Mouse (Mus musculus) kidney, adult 8-10 months (tissue): Measurements from ENCODE around the gene Agap1.

Source experiments
- DNase-seq, 2 experiments: peaks; one replicate each; pipeline ENCODE4 v3.0.0; 2022

Agap1 gene

DNA sequence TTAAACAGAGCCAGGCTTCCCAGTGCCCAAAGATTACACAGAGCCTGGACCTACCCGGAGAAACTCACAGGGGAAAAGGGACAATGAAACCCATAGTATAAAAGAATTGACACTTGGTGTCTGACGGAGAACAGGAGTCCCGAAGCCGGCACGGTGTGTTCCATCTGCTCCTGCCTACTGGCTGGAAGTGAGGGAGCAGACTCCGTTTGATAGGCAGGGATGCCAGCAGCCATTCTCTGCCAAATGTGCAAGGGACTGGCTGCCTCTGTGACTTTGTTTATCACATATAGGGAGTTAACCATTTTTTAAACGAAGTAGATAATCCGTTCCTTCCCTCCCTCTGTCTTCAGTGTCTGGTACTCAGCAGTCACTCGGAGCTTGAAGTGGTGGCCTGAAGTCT is 214.0 kb downstream of the Agap1 start:
- DNase-seq = no peak

DNA sequence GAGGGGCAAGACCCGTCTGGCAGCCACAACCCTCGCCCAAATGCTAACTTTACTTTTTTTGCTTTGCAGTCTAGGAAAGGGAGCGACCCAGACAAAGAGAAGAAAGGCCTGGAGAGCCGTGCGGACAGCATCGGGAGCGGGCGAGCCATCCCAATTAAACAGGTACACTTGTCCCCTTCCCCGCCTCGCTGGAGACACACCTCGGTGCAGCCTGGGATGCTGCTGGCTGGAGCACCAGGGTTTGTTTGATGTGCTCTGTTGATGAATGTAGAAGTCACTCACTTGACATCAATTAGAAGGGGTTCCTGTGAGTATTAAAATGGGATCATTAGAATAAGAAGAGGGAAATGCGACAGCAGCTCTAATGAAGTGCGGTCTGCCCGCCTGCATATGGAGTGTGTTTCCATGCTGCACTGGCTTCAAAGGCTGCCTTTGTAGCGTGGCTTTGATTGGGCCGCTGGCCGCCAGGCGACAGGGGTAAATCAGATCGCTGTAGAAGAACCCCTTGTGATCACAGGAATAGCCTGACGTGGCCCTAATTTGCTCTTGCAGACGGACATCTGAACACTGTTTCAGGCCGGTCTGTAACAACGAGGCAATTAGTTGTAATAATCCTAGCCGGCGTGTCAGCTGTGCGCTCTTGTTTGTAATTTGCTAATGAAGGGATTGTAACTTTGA is 216.6 kb downstream of the Agap1 start:
- DNase-seq = no peak

DNA sequence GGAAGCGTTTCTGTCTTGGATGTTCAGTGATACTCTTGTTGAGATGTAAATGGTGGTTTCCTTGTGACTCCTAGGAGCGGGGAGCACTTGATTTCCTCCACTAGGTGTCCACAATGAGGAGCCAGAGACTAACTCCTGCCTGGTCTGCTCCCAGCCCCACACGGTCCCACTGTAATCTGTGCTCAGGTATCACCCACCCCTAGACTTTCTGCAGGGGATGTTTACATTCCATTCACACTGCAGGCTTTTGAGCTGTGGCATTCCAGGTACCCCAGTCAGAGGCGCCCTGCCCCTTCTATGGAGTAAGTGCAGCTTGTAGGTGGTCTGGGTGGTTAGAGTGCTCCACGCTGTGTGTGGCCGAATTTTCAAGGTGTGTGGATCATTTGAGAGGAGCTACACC is 218.5 kb downstream of the Agap1 start:
- DNase-seq = no peak

DNA sequence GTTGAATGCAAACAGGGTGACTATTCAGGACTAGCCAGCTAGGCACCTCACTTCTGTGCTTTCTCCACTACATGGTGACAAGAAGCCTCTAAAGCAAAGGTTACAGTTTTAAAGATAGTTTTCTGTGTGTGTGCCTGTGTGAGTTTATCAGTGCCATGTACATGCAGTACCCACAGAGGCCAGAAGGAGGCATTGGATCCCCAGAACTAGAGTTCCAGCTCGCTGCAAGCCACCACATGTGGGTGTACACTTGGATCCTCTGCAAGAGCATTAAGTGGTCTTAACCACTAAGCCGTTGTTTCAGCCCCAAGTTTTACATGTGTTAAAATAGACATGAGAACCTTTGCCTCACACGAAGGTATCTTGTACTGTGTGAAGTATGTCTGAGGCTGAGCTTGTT is 219.1 kb downstream of the Agap1 start:
- DNase-seq = peak in 1 of 2 experiments; percentile 23

- DNase-seq = no peak
Observed at GRCm38 (mm10) chr1:89674681-89675080, 220.1 kb downstream of the Agap1 start.

- peak in 1 of 2 experiments; percentile 10 for DNase-seq
Observed at GRCm38 (mm10) chr1:89676411-89676810, 221.8 kb downstream of the Agap1 start.

DNA sequence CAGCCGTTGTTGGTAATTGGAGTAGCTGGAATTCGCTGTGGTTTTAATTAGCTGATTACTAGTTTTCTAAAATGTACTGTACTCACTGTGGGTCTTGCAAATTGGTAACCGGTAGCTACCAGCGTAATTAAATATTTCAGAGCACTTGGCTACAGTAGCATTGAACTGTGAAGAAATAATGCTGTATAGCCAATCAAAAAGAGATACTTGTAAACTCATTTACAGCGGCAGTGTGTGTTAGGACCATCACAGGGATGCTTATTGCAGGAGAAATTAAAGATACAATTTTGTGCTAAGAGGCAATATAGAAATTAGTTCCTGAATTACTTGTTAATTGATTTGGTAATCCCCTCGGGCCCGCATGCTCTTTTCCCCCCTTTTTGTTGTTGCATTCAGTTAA is 226.1 kb downstream of the Agap1 start:
- no peak for DNase-seq

- DNase-seq = no peak
Observed at GRCm38 (mm10) chr1:89688914-89689313, 234.3 kb downstream of the Agap1 start.

GRCm38 (mm10) chr1:89689544-89690212 is 235.1 kb downstream of the Agap1 start:
- no peak for DNase-seq

- no peak for DNase-seq
Observed at GRCm38 (mm10) chr1:89691096-89691495, 236.5 kb downstream of the Agap1 start.

GRCm38 (mm10) chr1:89692420-89692819 is 237.8 kb downstream of the Agap1 start:
- DNase-seq = no peak

DNA sequence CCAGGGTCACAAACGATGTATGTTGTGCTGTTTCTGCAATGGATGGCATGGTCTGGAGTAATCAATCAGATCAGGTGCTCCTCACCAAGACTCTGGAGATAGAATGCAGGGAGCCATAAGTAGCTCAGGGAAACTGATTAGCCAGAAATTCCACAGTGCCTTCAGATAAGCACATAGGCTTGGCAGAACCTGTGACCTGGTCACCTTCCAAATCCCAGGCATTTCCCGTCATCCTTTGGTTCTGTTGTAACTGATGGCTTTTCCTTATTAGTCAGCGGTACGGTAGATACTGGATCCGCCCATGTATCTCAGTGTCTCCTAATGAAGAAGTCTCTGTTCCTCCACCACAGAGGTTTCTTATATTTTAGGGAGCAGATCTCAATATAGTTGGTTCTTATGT is 240.3 kb downstream of the Agap1 start:
- DNase-seq = no peak

- DNase-seq = no peak
Observed at GRCm38 (mm10) chr1:89697241-89697640, 242.6 kb downstream of the Agap1 start.

- no peak for DNase-seq
Observed at GRCm38 (mm10) chr1:89700166-89700565, 245.6 kb downstream of the Agap1 start.

DNA sequence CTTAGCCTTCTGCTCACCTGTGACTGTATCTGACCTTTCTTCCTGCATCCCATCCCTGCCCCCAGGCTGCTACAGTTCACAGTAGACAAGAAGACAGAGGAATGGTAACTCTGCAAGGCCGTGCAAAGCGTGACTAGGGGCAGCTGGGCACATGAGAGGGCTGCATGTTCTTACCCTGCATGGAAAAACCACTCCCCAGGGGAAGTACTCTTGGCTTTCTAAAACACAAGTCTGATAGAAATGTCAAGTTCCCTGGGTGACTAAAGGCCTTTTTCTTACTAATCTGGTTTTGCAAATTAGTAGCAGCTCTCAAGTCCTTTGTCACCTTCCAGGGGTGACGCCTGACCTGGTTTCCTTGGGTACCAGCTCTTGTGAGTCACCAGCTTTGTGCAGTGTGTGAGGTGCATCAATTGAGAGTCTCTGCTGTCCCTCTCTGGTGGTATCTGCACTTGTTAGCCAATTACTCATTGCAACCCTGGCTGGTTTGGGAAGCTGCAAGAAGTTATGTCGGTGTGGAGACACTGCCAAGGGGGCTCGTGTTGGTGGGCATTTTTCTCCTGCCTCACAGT is 246.6 kb downstream of the Agap1 start:
- DNase-seq = no peak

DNA sequence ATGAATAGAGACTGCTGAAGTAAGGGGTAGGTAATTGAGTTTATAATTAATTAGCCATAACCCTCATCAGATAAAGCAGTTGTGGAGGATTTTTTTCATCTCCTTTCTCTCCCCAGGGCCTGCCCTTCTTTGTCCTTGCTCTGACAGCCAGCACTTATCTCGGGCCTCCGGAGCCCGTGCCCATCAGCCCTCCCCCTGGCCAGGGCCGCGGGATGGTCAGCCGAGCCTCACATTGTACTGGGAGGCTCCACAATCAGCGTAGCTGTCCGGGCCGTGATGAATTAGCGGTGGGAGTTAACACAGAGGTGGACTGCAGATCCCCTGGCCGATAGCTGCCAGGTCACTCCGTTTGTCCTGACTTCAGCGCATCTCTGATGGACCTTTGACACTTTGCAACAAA is 248.7 kb downstream of the Agap1 start:
- DNase-seq = no peak

DNA sequence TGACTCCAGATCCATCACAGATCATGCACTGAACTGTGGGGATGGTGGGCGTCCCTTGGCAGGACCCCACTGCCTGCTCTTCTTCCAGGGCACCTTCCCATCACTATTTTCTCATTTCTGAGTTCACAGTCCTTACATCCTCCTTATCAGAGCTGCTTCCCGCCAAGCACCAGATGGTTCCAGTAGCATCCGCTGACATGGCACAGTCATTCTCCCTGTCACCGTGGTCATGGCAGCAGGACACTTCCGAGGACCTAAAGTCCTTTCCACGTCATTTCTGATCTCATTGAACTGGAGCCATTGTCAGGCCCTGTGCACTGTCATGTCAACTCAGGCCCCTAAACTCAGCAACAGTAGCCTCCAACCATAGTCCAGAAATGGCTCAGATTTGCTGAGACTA is 251.1 kb downstream of the Agap1 start:
- DNase-seq = no peak

GRCm38 (mm10) chr1:89706862-89707261 is 252.3 kb downstream of the Agap1 start:
- DNase-seq = no peak

GRCm38 (mm10) chr1:89707756-89708480 is 253.3 kb downstream of the Agap1 start:
- DNase-seq = no peak

GRCm38 (mm10) chr1:89709824-89710223 is 255.2 kb downstream of the Agap1 start:
- DNase-seq = no peak

- DNase-seq = no peak
Observed at GRCm38 (mm10) chr1:89713681-89714080, 259.1 kb downstream of the Agap1 start.

- peak; percentile 77 to 84 for DNase-seq
Observed at GRCm38 (mm10) chr1:89714165-89714980, 259.8 kb downstream of the Agap1 start.

DNA sequence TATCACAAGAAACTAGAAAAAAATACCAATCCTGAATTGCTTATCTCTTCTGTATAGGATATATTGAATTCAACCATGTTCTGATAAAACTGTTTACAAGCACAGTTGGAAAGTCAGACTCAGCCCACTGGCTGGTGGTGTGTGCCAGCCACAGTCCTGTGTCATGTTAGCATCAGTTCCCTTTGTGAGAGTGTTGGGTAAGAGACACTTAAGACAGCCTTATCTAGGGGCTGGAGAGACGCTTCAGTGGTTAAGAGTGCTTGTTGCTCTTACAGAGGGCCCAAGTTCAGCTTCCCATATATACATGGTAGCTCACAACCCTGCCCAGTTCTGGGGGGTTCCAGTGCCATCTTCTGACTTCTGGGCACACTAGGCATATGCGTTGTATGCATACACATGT is 261.6 kb downstream of the Agap1 start:
- DNase-seq = no peak
